In the genomic region with DNA sequence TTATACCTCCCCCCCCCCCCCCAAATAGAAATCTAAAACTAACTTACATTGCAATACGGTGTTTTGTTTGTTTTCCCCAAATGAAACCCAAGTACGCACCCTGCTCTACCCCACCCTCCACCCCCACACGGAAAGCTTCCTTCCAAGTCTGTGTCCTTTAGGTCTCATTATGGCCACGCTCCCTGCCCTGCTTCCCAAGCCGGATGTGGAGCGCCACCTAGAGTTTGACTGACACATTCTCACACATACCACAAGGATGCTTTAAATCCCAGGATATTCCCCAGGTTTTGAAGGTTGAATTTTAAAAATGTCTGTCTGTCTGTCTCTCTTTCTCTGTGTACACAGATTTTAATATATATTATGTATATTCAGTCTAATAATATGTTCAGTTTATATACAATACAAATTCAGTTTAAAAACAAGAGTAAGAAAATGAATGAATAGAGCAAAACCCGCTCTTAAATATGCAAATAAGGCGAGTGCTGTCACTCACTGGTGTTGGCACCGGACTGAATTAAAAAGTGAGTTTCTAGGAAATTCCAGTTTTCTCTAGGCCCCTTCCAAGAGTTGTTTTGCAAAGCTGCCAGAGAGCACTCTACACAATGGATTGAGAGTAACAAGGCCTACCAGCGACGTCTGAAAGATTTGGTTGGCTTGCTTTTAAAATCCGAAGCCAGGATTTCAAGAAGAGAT, we compare ENCODE assay signal across 8 mouse cellular contexts.
A peak's percentile ranks its signal among the peaks of the same experiment; 100 is the strongest.
DNase-seq lines count a peak whose midpoint lies in the region; ATAC-seq and TF ChIP-seq lines count a peak whose summit lies in the region.

No protein-coding gene starts in this region.

- H3K4me2 ChIP-seq in forebrain, embryonic 12.5 days = no peak overlapping the region
- no peak overlapping the region for H3K4me2 ChIP-seq in intestine, embryonic 16.5 days (ENCODE audit: low read depth, low read length)
- H3K4me2 ChIP-seq in limb, embryonic 14.5 days (replicated peaks; ENCODE audit: low read depth, low read length, severe bottlenecking) = no peak overlapping the region

- no peaks in the 10 kb centered on the region for H3K27me3 ChIP-seq in forebrain, embryonic 12.5 days
- no peaks in the 10 kb centered on the region for H3K27me3 ChIP-seq in intestine, embryonic 16.5 days (replicated peaks; ENCODE audit: control insufficient read depth, insufficient read depth, low read length)
- no peaks in the 10 kb centered on the region for H3K27me3 ChIP-seq in limb, embryonic 14.5 days (ENCODE audit: control insufficient read depth, insufficient read depth, low read length)

- H3K36me3 ChIP-seq in forebrain, embryonic 12.5 days (replicated peaks) = no peaks in the 10 kb centered on the region
- H3K36me3 ChIP-seq in intestine, embryonic 16.5 days (ENCODE audit: control insufficient read depth, insufficient read depth, low read length) = no peaks in the 10 kb centered on the region
- no peaks in the 10 kb centered on the region for H3K36me3 ChIP-seq in limb, embryonic 14.5 days (ENCODE audit: control insufficient read depth, insufficient read depth, low read length)

- DNase-seq in urinary bladder, postnatal 14 days (ENCODE audit: low spot score) = peak; percentile 66
- no peak for DNase-seq in urinary bladder, adult 2 months (ENCODE audit: low spot score)
- DNase-seq in brain, adult 2 months (ENCODE audit: low read depth, low spot score) = peak; percentile 67
- peak; percentile 48 for DNase-seq in limb, embryonic 14.5 days (ENCODE audit: low spot score)
- peak; percentile 48 for DNase-seq in right cerebral cortex, postnatal 4 days

- H3K9ac ChIP-seq in forebrain, embryonic 12.5 days = no peak overlapping the region
- no peak overlapping the region for H3K9ac ChIP-seq in intestine, embryonic 16.5 days (ENCODE audit: low read depth, low read length)
- no peak overlapping the region for H3K9ac ChIP-seq in limb, embryonic 14.5 days (ENCODE audit: low read depth, low read length, severe bottlenecking)

- 57% methylated on average over 12 of the region's 12 CpGs for WGBS in forebrain, embryonic 12.5 days
- WGBS in intestine, embryonic 16.5 days = 63% methylated on average over 12 of the region's 12 CpGs
- WGBS in limb, embryonic 14.5 days = 60% methylated on average over 12 of the region's 12 CpGs

- ATAC-seq in forebrain, embryonic 12.5 days (ENCODE audit: low FRiP score) = peak; percentile 64; the same call in 1 of the 2 replicates
- ATAC-seq in intestine, embryonic 16.5 days = peak; percentile 59; the same call in 1 of the 2 replicates
- ATAC-seq in limb, embryonic 14.5 days (ENCODE audit: low FRiP score, low read depth) = no peak
- no peak for ATAC-seq in monocyte, adult 5-6 weeks (replicated peaks; ENCODE audit: insufficient number of reproducible peaks, low FRiP score, low TSS enrichment, poor library complexity, severe bottlenecking)

- no peak for TF ChIP-seq POLR2A in limb, embryonic 14.5 days (IDR thresholded peaks at IDR 0.05; ENCODE audit: borderline replicate concordance, extremely low read depth, insufficient read depth, insufficient read length)

- H3K9me3 ChIP-seq in forebrain, embryonic 12.5 days = no peaks in the 10 kb centered on the region
- H3K9me3 ChIP-seq in intestine, embryonic 16.5 days (ENCODE audit: control insufficient read depth, low read length) = no peaks in the 10 kb centered on the region
- no peaks in the 10 kb centered on the region for H3K9me3 ChIP-seq in limb, embryonic 14.5 days (ENCODE audit: control insufficient read depth, low read length)

- H3K4me3 ChIP-seq in forebrain, embryonic 12.5 days (replicated peaks) = no peak overlapping the region
- no peak overlapping the region for H3K4me3 ChIP-seq in intestine, embryonic 16.5 days (ENCODE audit: low read length)
- no peak overlapping the region for H3K4me3 ChIP-seq in limb, embryonic 14.5 days (replicated peaks; ENCODE audit: low read length)

- no peaks in the 10 kb centered on the region for H3K4me1 ChIP-seq in forebrain, embryonic 12.5 days
- no peaks in the 10 kb centered on the region; the same call in 1 of the 2 replicates for H3K4me1 ChIP-seq in intestine, embryonic 16.5 days (ENCODE audit: control insufficient read depth, insufficient read depth, low read length)
- 0 out of 2 replicates have a peak, but pooled peaks cover 3% of the 10 kb centered on the region for H3K4me1 ChIP-seq in limb, embryonic 14.5 days (ENCODE audit: control insufficient read depth, insufficient read depth, low read length)

- H3K27ac ChIP-seq in forebrain, embryonic 12.5 days = no peak overlapping the region
- H3K27ac ChIP-seq in intestine, embryonic 16.5 days (ENCODE audit: low read length) = no peak overlapping the region
- no peak overlapping the region for H3K27ac ChIP-seq in limb, embryonic 14.5 days (replicated peaks; ENCODE audit: low read depth, low read length)

Comparison
In these comparisons a context has a peak if more than half of its experiments do, and no peak if none do; other contexts are left out.
1. ATAC-seq: peak in forebrain, embryonic 12.5 days (single experiment) and intestine, embryonic 16.5 days (single experiment); none in limb, embryonic 14.5 days (single experiment) and monocyte, adult 5-6 weeks (single experiment).